Mouse (Mus musculus): ENCODE results near the gene Cbln3.

The Cbln3 gene

GRCm38 (mm10) chr14:55852646-55853551 is 31.3 kb downstream of the Cbln3 start:
- peak; percentile 64 for DNase-seq (ENCODE audit: low read depth, low spot score)

GRCm38 (mm10) chr14:55850885-55851284 is 33.3 kb downstream of the Cbln3 start:
- no peak for DNase-seq (ENCODE audit: low read depth, low spot score)

- no peak for DNase-seq (ENCODE audit: low read depth, low spot score)
Measured at GRCm38 (mm10) chr14:55845506-55846294, 38.5 kb downstream of the Cbln3 start.

- DNase-seq (ENCODE audit: low read depth, low spot score), result no peak
Measured at GRCm38 (mm10) chr14:55842794-55843193, 41.4 kb downstream of the Cbln3 start.

- no peak for DNase-seq (ENCODE audit: low read depth, low spot score)
Measured at GRCm38 (mm10) chr14:55840853-55841366, 43.3 kb downstream of the Cbln3 start.

GRCm38 (mm10) chr14:55838740-55839139 is 45.5 kb downstream of the Cbln3 start:
- DNase-seq (ENCODE audit: low read depth, low spot score), result no peak

- no peak for DNase-seq (ENCODE audit: low read depth, low spot score)
Measured at GRCm38 (mm10) chr14:55838312-55838711, 45.9 kb downstream of the Cbln3 start.

GRCm38 (mm10) chr14:55834808-55835533 is 49.2 kb downstream of the Cbln3 start:
- no peak for DNase-seq (ENCODE audit: low read depth, low spot score)

- DNase-seq (ENCODE audit: low read depth, low spot score), result no peak
Measured at GRCm38 (mm10) chr14:55833126-55833525, 51.1 kb downstream of the Cbln3 start.

- no peak for DNase-seq (ENCODE audit: low read depth, low spot score)
Measured at GRCm38 (mm10) chr14:55830331-55830730, 53.9 kb downstream of the Cbln3 start.

- DNase-seq (ENCODE audit: low read depth, low spot score), result no peak
Measured at GRCm38 (mm10) chr14:55829854-55830253, 54.3 kb downstream of the Cbln3 start.

Data from embryo, embryonic 11.5 days (tissue).